Mouse (Mus musculus) myocyte (in vitro differentiated cells): ENCODE measurements around the gene Nfya.

ENCODE experiments used
- CEBPB ChIP-seq: IDR thresholded peaks from 2 replicates; pipeline ENCODE4 v1.6.1; 2011; ENCODE audit warnings: mild to moderate bottlenecking, moderate library complexity; ENCODE audit not compliant: poor library complexity, insufficient read depth, severe bottlenecking
- E2F4 ChIP-seq: IDR thresholded peaks from one replicate; pipeline ENCODE4 v1.6.1; 2011; ENCODE audit warnings: mild to moderate bottlenecking, control low read depth, moderate library complexity; ENCODE audit not compliant: insufficient read depth
- MAX ChIP-seq: IDR thresholded peaks from one replicate; pipeline ENCODE4 v1.6.1; 2011; ENCODE audit warnings: low read depth, mild to moderate bottlenecking, control low read depth
- MYOD1 ChIP-seq, 3 experiments: IDR thresholded peaks; one replicate each; pipeline ENCODE4 v1.6.1; 2011; ENCODE audit warnings: control low read depth in 2 of 3, low read depth in 2 of 3, mild to moderate bottlenecking in 2 of 3, moderate library complexity in 1 of 3; ENCODE audit not compliant: insufficient read length in 2 of 3, control insufficient read depth in 1 of 3
- MYOG ChIP-seq, 3 experiments: IDR thresholded peaks; one replicate each; pipeline ENCODE4 v1.6.1; 2011; ENCODE audit warnings: control low read depth in 2 of 3, low read depth in 2 of 3, mild to moderate bottlenecking in 2 of 3; ENCODE audit not compliant: insufficient read length in 2 of 3, control insufficient read depth in 1 of 3, insufficient read depth in 1 of 3
- POLR2A ChIP-seq: IDR thresholded peaks from one replicate; pipeline ENCODE4 v1.6.1; 2011; ENCODE audit warnings: low read depth, mild to moderate bottlenecking, control low read depth, moderate library complexity; ENCODE audit not compliant: insufficient read length
- POLR2AphosphoS2 ChIP-seq: IDR thresholded peaks from one replicate; pipeline ENCODE4 v1.6.1; 2011; ENCODE audit warnings: low read depth, control low read depth; ENCODE audit not compliant: insufficient read length
- REST ChIP-seq: IDR thresholded peaks from one replicate; pipeline ENCODE4 v1.6.1; 2011; ENCODE audit warnings: mild to moderate bottlenecking, control low read depth, moderate library complexity; ENCODE audit not compliant: insufficient read depth, insufficient read length
- TCF12 ChIP-seq: IDR thresholded peaks from one replicate; pipeline ENCODE4 v1.6.1; 2011; ENCODE audit warnings: mild to moderate bottlenecking, control low read depth; ENCODE audit not compliant: poor library complexity, insufficient read depth, severe bottlenecking
- TCF3 ChIP-seq: IDR thresholded peaks from one replicate; pipeline ENCODE4 v1.6.1; 2011; ENCODE audit warnings: low read depth, control low read depth; ENCODE audit not compliant: insufficient read length
- USF1 ChIP-seq: IDR thresholded peaks from one replicate; pipeline ENCODE4 v1.6.1; 2011; ENCODE audit warnings: low read depth, mild to moderate bottlenecking, control low read depth, moderate library complexity

DNA sequence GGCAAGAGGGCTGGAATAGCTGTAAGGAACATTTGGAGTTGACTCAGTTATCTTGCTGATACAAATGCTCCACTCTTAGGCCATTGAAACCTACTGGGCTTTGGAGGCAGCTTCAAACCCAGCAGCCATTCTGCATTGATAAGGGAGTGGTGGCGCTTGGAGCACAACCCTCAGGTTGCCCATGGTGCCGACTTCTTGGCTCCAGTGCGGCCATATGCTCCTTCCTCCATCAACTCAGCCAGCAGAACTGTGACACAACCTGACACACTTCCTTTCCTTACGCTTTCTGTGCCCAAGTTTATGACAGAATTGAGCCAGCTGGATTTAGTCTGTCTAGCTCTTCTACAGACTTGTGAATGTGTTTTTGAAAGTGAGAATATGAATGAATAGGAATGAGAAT is 2.6 kb downstream of the Nfya start:
- no peak for TF ChIP-seq USF1
- no peak for TF ChIP-seq POLR2A
- TF ChIP-seq CEBPB = no peak
- no peak for TF ChIP-seq TCF12
- no peak for TF ChIP-seq REST
- TF ChIP-seq POLR2AphosphoS2 = no peak
- TF ChIP-seq MYOD1 (IDR thresholded peaks at IDR 0.05; ENCODE audit: control insufficient read depth in 1 of 3, insufficient read length in 2 of 3, low read depth in 2 of 3) = no peak
- TF ChIP-seq E2F4 = no peak
- no peak for TF ChIP-seq MAX
- TF ChIP-seq MYOG (IDR thresholded peaks at IDR 0.05; ENCODE audit: control insufficient read depth in 1 of 3, insufficient read depth in 1 of 3, insufficient read length in 2 of 3, low read depth in 2 of 3) = no peak
- no peak for TF ChIP-seq TCF3
